Mouse (Mus musculus) CH12.LX (cell line): ENCODE data around the gene Gpr179.

Experiments used
- CTCF ChIP-seq, 2 experiments: IDR thresholded peaks in 1 of 2; conservative IDR thresholded peaks in 1 of 2; 2 replicates each; pipeline ENCODE4 v1.5.1; 2011 to 2012; ENCODE audit warnings: low read depth in 2 of 2, low read length in 2 of 2, improper control_type of control experiment in 1 of 2, inconsistent platforms in 1 of 2, mild to moderate bottlenecking in 1 of 2, moderate library complexity in 1 of 2
- EP300 ChIP-seq: IDR thresholded peaks from 2 replicates; pipeline ENCODE4 v1.6.1; 2011; ENCODE audit warnings: low read length, improper control_type of control experiment
- GABPA ChIP-seq: IDR thresholded peaks from 2 replicates; pipeline ENCODE4 v1.6.1; 2012; ENCODE audit warnings: low read depth, low read length, improper control_type of control experiment, inconsistent platforms; ENCODE audit not compliant: insufficient replicate concordance
- IRF4 ChIP-seq: IDR thresholded peaks from 2 replicates; pipeline ENCODE4 v1.6.1; 2014; ENCODE audit warnings: low read depth, mild to moderate bottlenecking, inconsistent platforms, low read length, improper control_type of control experiment
- KAT2A ChIP-seq: IDR thresholded peaks from 2 replicates; pipeline ENCODE4 v1.6.1; 2012; ENCODE audit warnings: low read length, improper control_type of control experiment, inconsistent platforms; ENCODE audit not compliant: insufficient replicate concordance
- MAFK ChIP-seq: IDR thresholded peaks from 2 replicates; pipeline ENCODE4 v1.6.1; 2011; ENCODE audit warnings: low read length, improper control_type of control experiment; ENCODE audit not compliant: insufficient replicate concordance
- MEF2A ChIP-seq: IDR thresholded peaks from 2 replicates; pipeline ENCODE4 v1.6.1; 2014; ENCODE audit warnings: low read depth, mild to moderate bottlenecking, inconsistent platforms, low read length, improper control_type of control experiment, borderline replicate concordance
- NRF1 ChIP-seq: IDR thresholded peaks from 2 replicates; pipeline ENCODE4 v1.6.1; 2014; ENCODE audit warnings: low read depth, mild to moderate bottlenecking, inconsistent platforms, low read length, improper control_type of control experiment, moderate library complexity
- PAX5 ChIP-seq: IDR thresholded peaks from 2 replicates; pipeline ENCODE4 v1.6.1; 2012; ENCODE audit warnings: low read length, inconsistent platforms, mixed read lengths
- POLR2A ChIP-seq: IDR thresholded peaks from 2 replicates; pipeline ENCODE4 v1.6.1; 2011; ENCODE audit warnings: low read depth, mild to moderate bottlenecking, improper control_type of control experiment, low read length
- TBP ChIP-seq: conservative IDR thresholded peaks from 2 replicates; pipeline ENCODE4 v1.6.1; 2011; ENCODE audit warnings: low read depth, low read length, improper control_type of control experiment
- UBTF ChIP-seq: IDR thresholded peaks from 2 replicates; pipeline ENCODE4 v1.6.1; 2012; ENCODE audit warnings: low read depth, mild to moderate bottlenecking, inconsistent platforms, low read length, improper control_type of control experiment, moderate library complexity
- ZMIZ1 ChIP-seq: IDR thresholded peaks from 2 replicates; pipeline ENCODE4 v1.6.1; 2012; ENCODE audit warnings: low read depth, mild to moderate bottlenecking, inconsistent platforms, low read length, improper control_type of control experiment

DNA sequence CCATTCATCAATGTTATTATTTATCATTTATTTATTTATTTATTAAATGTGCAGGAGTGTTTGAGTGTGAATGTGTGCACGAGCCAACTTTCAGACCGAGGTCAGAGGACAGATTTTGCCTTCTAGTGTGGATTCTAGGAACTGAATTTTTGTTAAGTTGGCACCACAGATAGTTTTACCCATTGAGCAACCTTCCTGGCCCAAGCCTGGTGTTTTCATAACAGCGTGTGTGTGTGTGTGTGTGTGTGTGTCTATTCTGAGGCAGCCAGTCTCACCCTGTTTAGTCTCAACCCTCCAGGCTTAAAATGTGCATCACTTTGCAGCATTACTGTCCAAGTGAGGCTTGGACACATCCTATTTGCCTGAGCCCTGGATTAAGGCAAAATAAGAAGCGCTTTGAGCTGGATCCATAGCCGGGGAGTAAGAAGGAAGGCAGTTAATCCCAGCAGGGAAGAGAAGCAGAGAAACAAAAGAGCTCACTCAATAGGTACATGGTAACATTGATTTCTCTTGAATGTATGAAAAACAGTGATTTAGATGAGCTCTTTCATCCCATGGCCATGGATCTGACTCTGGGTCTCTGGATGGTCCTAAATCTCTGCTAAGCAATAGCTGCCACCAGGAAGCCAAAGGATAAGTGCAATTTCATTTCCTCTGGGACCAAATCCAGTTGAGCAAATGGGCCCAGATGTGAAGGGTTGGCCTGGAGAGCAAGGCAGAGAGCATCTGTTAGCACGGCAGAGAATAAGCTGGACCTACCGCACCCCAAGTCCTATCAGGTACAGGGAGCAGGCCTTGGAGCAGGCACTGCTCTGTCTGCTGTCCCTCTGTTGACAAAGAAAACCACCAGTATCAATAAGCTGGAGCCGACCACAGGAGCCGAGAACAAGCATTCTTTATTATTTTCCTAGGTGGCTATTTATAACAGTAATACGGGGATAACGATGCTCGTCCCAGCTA lies 20.4 kb downstream of the Gpr179 start:
- no peak for TF ChIP-seq POLR2A
- TF ChIP-seq PAX5, result no peak
- no peak for TF ChIP-seq UBTF
- TF ChIP-seq CTCF (conservative IDR thresholded peaks at IDR 0.05 in 1 of 2, IDR thresholded peaks at IDR 0.05 in 1 of 2; ENCODE audit: low read depth in 2 of 2, low read length in 2 of 2), result no peak
- no peak for TF ChIP-seq MEF2A
- no peak for TF ChIP-seq TBP
- no peak for TF ChIP-seq ZMIZ1
- TF ChIP-seq IRF4, result no peak
- no peak for TF ChIP-seq KAT2A
- no peak for TF ChIP-seq EP300
- no peak for TF ChIP-seq GABPA
- TF ChIP-seq NRF1, result no peak
- TF ChIP-seq MAFK, result no peak
